Mouse (Mus musculus): ENCODE measurements around the gene Sec24c. TPM values are rescaled to one million over a fixed set of nuclear protein-coding genes. Genes with fewer than 3 reads are reported as not detected.
A peak's percentile ranks its signal among the peaks of the same experiment; 100 is the strongest.

The Sec24c gene
- polyA plus RNA-seq, 1 experiment from 2014 or later: 97.3 TPM

- H3K4me1 ChIP-seq: no peaks in the 10 kb centered on the region
- no peaks in the 10 kb centered on the region for H3K9me3 ChIP-seq
- ATAC-seq (ENCODE audit: insufficient number of reproducible peaks, insufficient read depth, low FRiP score, low TSS enrichment): no peak
- H3K9ac ChIP-seq: no peak overlapping the region
- no peak overlapping the region for H3K4me2 ChIP-seq (replicated peaks)
- 79% methylated on average over 6 of the region's 6 CpGs for WGBS
- no peak overlapping the region for H3K4me3 ChIP-seq
- peaks cover 92% of the 10 kb centered on the region for H3K36me3 ChIP-seq
- no peaks in the 10 kb centered on the region for H3K27me3 ChIP-seq
- H3K27ac ChIP-seq: no peak overlapping the region
Measured at GRCm38 (mm10) chr14:20725660-20726339, 51.7 kb downstream of the Sec24c start.

- Histone ChIP-seq H3K36me3 (peaks cover 60% of the 10 kb centered on the region), H3K27me3 (no peaks in the 10 kb centered on the region), H3K27ac (no peak overlapping the region), H3K9me3 (no peaks in the 10 kb centered on the region), H3K4me2 (replicated peaks) (no peak overlapping the region), H3K4me1 (peaks cover 7% of the 10 kb centered on the region; the same call in 1 of the 2 replicates), H3K9ac (no peak overlapping the region), H3K4me3 (no peak overlapping the region)
- ATAC-seq (ENCODE audit: insufficient number of reproducible peaks, insufficient read depth, low FRiP score, low TSS enrichment): no peak
- WGBS: 90% methylated on average over 9 of the region's 9 CpGs
Measured at GRCm38 (mm10) chr14:20729871-20730270, 55.8 kb downstream of the Sec24c start.

GRCm38 (mm10) chr14:20730853-20731602 is 56.9 kb downstream of the Sec24c start:
- ATAC-seq (ENCODE audit: insufficient number of reproducible peaks, insufficient read depth, low FRiP score, low TSS enrichment): no peak
- peaks cover 55% of the 10 kb centered on the region for H3K36me3 ChIP-seq

GRCm38 (mm10) chr14:20733041-20733951 is 59.2 kb downstream of the Sec24c start:
- WGBS: 51% methylated on average over 12 of the region's 12 CpGs
- H3K9me3 ChIP-seq: no peaks in the 10 kb centered on the region
- peak overlapping the region; percentile 83 for H3K4me3 ChIP-seq
- peaks cover 48% of the 10 kb centered on the region for H3K36me3 ChIP-seq
- peak overlapping the region; percentile 85 for H3K9ac ChIP-seq
- H3K4me2 ChIP-seq (replicated peaks): peak overlapping the region; percentile 83
- H3K27ac ChIP-seq: peak overlapping the region; percentile 93; the same call in 1 of the 2 replicates
- no peak for ATAC-seq (ENCODE audit: insufficient number of reproducible peaks, insufficient read depth, low FRiP score, low TSS enrichment)
- peaks cover 12% of the 10 kb centered on the region; the same call in 1 of the 2 replicates for H3K4me1 ChIP-seq
- no peaks in the 10 kb centered on the region for H3K27me3 ChIP-seq

More at GRCm38 (mm10) chr14:20730853-20731602, 56.9 kb downstream of the Sec24c start:
- no peak overlapping the region for H3K4me3 ChIP-seq
- peaks cover 12% of the 10 kb centered on the region; the same call in 1 of the 2 replicates for H3K4me1 ChIP-seq
- no peaks in the 10 kb centered on the region for H3K27me3 ChIP-seq
- no peaks in the 10 kb centered on the region for H3K9me3 ChIP-seq
- 92% methylated on average over 9 of the region's 9 CpGs for WGBS
- no peak overlapping the region for H3K4me2 ChIP-seq (replicated peaks)
- no peak overlapping the region for H3K27ac ChIP-seq
- no peak overlapping the region for H3K9ac ChIP-seq

GRCm38 (mm10) chr14:20733952-20734774 is 60.1 kb downstream of the Sec24c start, which contains the start of gene Ndst2:
Gene Ndst2, minus strand, starts transcription at chr14:20734562.
- H3K4me2 ChIP-seq (replicated peaks): peak within 1 kb of the TSS; percentile 83
- peaks cover 12% of the 10 kb centered on the region; the same call in 1 of the 2 replicates for H3K4me1 ChIP-seq
- H3K9ac ChIP-seq: peak within 1 kb of the TSS; percentile 85
- peak; percentile 97 for ATAC-seq (ENCODE audit: insufficient number of reproducible peaks, insufficient read depth, low FRiP score, low TSS enrichment)
- under 1% methylated on average over 72 of the region's 81 CpGs for WGBS
- no peaks in the 10 kb centered on the region for H3K27me3 ChIP-seq
- H3K9me3 ChIP-seq: no peaks in the 10 kb centered on the region
- peaks cover 48% of the 10 kb centered on the region for H3K36me3 ChIP-seq
- H3K4me3 ChIP-seq: peak within 1 kb of the TSS; percentile 83
- H3K27ac ChIP-seq: peak within 1 kb of the TSS; percentile 93

- H3K27me3 ChIP-seq: no peaks in the 10 kb centered on the region
- H3K4me2 ChIP-seq (replicated peaks): peak overlapping the region; percentile 83; the same call in 1 of the 2 replicates
- 78% methylated on average over 2 of the region's 2 CpGs for WGBS
- peaks cover 46% of the 10 kb centered on the region for H3K36me3 ChIP-seq
- no peak for ATAC-seq (ENCODE audit: insufficient number of reproducible peaks, insufficient read depth, low FRiP score, low TSS enrichment)
- H3K9me3 ChIP-seq: no peaks in the 10 kb centered on the region
- peaks cover 12% of the 10 kb centered on the region; the same call in 1 of the 2 replicates for H3K4me1 ChIP-seq
- no peak overlapping the region for H3K9ac ChIP-seq
- H3K27ac ChIP-seq: peak overlapping the region; percentile 63
- no peak overlapping the region for H3K4me3 ChIP-seq
Measured at GRCm38 (mm10) chr14:20735052-20735451, 60.9 kb downstream of the Sec24c start.

- Histone ChIP-seq H3K9me3 (no peaks in the 10 kb centered on the region), H3K36me3 (peaks cover 42% of the 10 kb centered on the region), H3K9ac (no peak overlapping the region), H3K4me1 (peaks cover 12% of the 10 kb centered on the region; the same call in 1 of the 2 replicates), H3K27me3 (no peaks in the 10 kb centered on the region), H3K4me3 (no peak overlapping the region), H3K4me2 (replicated peaks) (no peak overlapping the region), H3K27ac (no peak overlapping the region)
- 92% methylated on average over 13 of the region's 13 CpGs for WGBS
- ATAC-seq (ENCODE audit: insufficient number of reproducible peaks, insufficient read depth, low FRiP score, low TSS enrichment): no peak
Measured at GRCm38 (mm10) chr14:20735892-20736390, 61.8 kb downstream of the Sec24c start.

- ATAC-seq (ENCODE audit: insufficient number of reproducible peaks, insufficient read depth, low FRiP score, low TSS enrichment): no peak
- WGBS: 43% methylated on average over 14 of the region's 14 CpGs
- H3K27ac ChIP-seq: no peak overlapping the region
- no peak overlapping the region for H3K9ac ChIP-seq
- H3K4me3 ChIP-seq: no peak overlapping the region
- no peak overlapping the region for H3K4me2 ChIP-seq (replicated peaks)
- peaks cover 52% of the 10 kb centered on the region for H3K36me3 ChIP-seq
- H3K27me3 ChIP-seq: no peaks in the 10 kb centered on the region
- no peaks in the 10 kb centered on the region for H3K9me3 ChIP-seq
- H3K4me1 ChIP-seq: peaks cover 15% of the 10 kb centered on the region
Measured at GRCm38 (mm10) chr14:20737306-20737705, 63.2 kb downstream of the Sec24c start.

GRCm38 (mm10) chr14:20738511-20738910 is 64.4 kb downstream of the Sec24c start:
- H3K9me3 ChIP-seq: no peaks in the 10 kb centered on the region
- WGBS: 87% methylated on average over 8 of the region's 8 CpGs
- no peaks in the 10 kb centered on the region for H3K27me3 ChIP-seq
- peaks cover 56% of the 10 kb centered on the region for H3K36me3 ChIP-seq
- peaks cover 9% of the 10 kb centered on the region for H3K4me1 ChIP-seq
- H3K4me3 ChIP-seq: no peak overlapping the region
- no peak overlapping the region for H3K9ac ChIP-seq
- peak overlapping the region; percentile 61; the same call in 1 of the 2 replicates for H3K27ac ChIP-seq
- ATAC-seq (ENCODE audit: insufficient number of reproducible peaks, insufficient read depth, low FRiP score, low TSS enrichment): no peak
- H3K4me2 ChIP-seq (replicated peaks): no peak overlapping the region

- Histone ChIP-seq H3K27ac (0 out of 2 replicates have a peak overlapping the region, but pooled peaks have one; percentile 13), H3K4me1 (peaks cover 3% of the 10 kb centered on the region), H3K9me3 (no peaks in the 10 kb centered on the region), H3K27me3 (no peaks in the 10 kb centered on the region), H3K4me2 (replicated peaks) (no peak overlapping the region), H3K4me3 (no peak overlapping the region), H3K9ac (no peak overlapping the region), H3K36me3 (peaks cover 74% of the 10 kb centered on the region)
- 82% methylated on average over 9 of the region's 9 CpGs for WGBS
- no peak for ATAC-seq (ENCODE audit: insufficient number of reproducible peaks, insufficient read depth, low FRiP score, low TSS enrichment)
Measured at GRCm38 (mm10) chr14:20741301-20741700, 67.2 kb downstream of the Sec24c start.
